Mouse (Mus musculus): ENCODE measurements at regions not wholly inside any gene's neighbourhood (a gene's known extent, or its start where the extent isn't known, plus 50 kb on each side); places are given as distances from the start of the nearest gene placed in this dataset.
A peak's percentile ranks its signal among the peaks of the same experiment; 100 is the strongest.

DNA sequence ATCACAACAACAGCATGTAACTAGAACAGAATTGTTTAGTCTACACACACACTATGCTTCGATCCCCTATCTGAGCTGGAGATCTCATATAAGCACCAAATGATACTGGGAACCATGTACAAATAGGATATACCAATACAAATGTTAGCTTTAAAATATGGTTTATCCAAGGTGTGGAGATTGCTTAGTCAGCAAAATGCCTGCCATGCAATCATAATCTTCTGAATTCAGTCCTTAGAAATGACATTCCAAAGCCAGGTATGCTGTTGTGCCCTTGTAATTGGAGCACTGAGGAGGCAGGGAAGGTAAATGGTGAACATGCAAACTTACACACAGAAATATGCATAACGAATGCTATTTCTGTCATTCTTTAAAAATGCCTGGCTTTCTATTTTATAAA, 54.0 kb upstream of the Thsd7b start:
- no peak overlapping the region for H3K4me2 ChIP-seq (ENCODE audit: low read length)
- H3K27ac ChIP-seq (ENCODE audit: low read length), result no peak overlapping the region
- no peak overlapping the region for H3K4me3 ChIP-seq (ENCODE audit: low read depth, low read length)
- ATAC-seq, result no peak
- H3K4me1 ChIP-seq (ENCODE audit: control insufficient read depth, insufficient read depth, low read length), result no peaks in the 10 kb centered on the region
- no peaks in the 10 kb centered on the region for H3K36me3 ChIP-seq (ENCODE audit: control insufficient read depth, insufficient read depth, low read length)
- 91% methylated on average over 2 of the region's 2 CpGs for WGBS
- H3K9ac ChIP-seq (ENCODE audit: low read depth, low read length), result no peak overlapping the region
- H3K9me3 ChIP-seq (replicated peaks; ENCODE audit: control insufficient read depth, low read length, poor library complexity, severe bottlenecking), result no peaks in the 10 kb centered on the region
- H3K27me3 ChIP-seq (ENCODE audit: control insufficient read depth, insufficient read depth, low read depth, low read length), result no peaks in the 10 kb centered on the region

DNA sequence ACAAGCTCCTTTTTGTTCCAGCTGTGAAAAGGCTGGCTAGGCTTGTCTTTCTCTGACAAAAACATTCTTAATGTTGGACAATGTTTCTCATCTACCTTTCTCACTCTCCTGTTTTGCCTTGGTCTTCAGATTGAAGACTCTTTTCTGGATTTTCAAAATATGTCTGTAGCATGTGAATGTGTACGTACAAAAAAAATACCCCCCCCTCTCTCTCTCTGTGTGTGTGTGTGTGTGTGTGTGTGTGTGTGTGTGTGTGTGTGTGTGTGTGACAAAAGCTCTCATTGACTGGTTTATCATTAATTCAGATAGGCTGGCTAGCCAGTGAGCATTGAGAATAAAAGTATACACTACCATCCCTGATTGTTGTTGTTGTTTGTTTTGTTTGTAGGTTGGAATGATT, 64.3 kb upstream of the Thsd7b start:
- Histone ChIP-seq H3K9me3 (replicated peaks; ENCODE audit: control insufficient read depth, low read length, poor library complexity, severe bottlenecking) (no peaks in the 10 kb centered on the region), H3K4me3 (ENCODE audit: low read depth, low read length) (no peak overlapping the region), H3K4me2 (ENCODE audit: low read length) (no peak overlapping the region), H3K27me3 (ENCODE audit: control insufficient read depth, insufficient read depth, low read depth, low read length) (no peaks in the 10 kb centered on the region), H3K4me1 (ENCODE audit: control insufficient read depth, insufficient read depth, low read length) (peaks cover 9% of the 10 kb centered on the region), H3K9ac (ENCODE audit: low read depth, low read length) (peak overlapping the region; percentile 11; the same call in 1 of the 2 replicates), H3K27ac (ENCODE audit: low read length) (peak overlapping the region; percentile 68), H3K36me3 (ENCODE audit: control insufficient read depth, insufficient read depth, low read length) (no peaks in the 10 kb centered on the region)
- WGBS, result 7% methylated on average over 1 of the region's 1 CpGs
- no peak for ATAC-seq

DNA sequence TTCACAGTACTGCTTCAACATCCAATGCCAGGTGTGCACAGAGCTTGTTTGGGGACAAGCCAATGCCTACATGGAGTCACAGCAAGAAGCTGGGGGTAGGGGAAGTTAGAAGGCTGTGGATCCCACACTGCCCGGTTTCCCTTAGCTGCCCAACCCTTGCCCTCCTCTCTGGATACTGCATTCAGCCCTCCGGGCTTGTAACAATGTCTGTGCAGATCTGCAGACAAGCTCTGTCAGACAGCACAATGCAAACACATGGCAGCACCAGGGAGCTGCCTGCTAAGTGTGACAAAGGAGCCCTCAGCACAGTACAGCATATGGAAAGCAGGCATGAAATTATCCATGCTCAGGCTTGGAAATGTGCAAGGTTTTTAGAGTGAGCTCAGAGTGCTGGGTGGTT, 64.7 kb upstream of the Thsd7b start:
- H3K4me2 ChIP-seq (ENCODE audit: low read length), result no peak overlapping the region
- peak overlapping the region; percentile 68 for H3K27ac ChIP-seq (ENCODE audit: low read length)
- H3K9ac ChIP-seq (ENCODE audit: low read depth, low read length), result peak overlapping the region; percentile 11; the same call in 1 of the 2 replicates
- ATAC-seq, result peak; percentile 96
- 0% methylated on average over 2 of the region's 2 CpGs for whole genome bisulfite sequencing
- H3K27me3 ChIP-seq (ENCODE audit: control insufficient read depth, insufficient read depth, low read depth, low read length), result no peaks in the 10 kb centered on the region
- H3K36me3 ChIP-seq (ENCODE audit: control insufficient read depth, insufficient read depth, low read length), result no peaks in the 10 kb centered on the region
- H3K4me1 ChIP-seq (ENCODE audit: control insufficient read depth, insufficient read depth, low read length), result peaks cover 9% of the 10 kb centered on the region
- no peaks in the 10 kb centered on the region for H3K9me3 ChIP-seq (replicated peaks; ENCODE audit: control insufficient read depth, low read length, poor library complexity, severe bottlenecking)
- no peak overlapping the region for H3K4me3 ChIP-seq (ENCODE audit: low read depth, low read length)

DNA sequence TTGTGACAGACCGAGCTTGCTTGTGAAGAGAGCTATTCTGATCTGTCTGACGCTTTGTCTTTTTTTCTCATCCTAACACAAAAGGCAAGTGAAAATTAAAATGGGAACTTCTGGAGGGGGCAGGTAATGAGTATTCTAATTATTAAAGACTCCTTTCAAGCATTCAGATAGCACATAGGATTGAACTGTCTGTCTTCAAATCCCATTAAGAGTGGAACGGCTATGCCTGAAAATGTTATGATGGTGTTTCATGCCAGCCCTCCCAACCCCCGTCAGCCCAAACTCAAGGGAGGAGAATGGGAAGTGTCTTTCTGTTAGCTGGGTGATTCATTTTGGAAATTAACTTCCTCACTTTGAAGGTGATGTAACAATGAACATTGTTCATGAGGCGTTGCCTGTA, 65.4 kb upstream of the Thsd7b start:
- Histone ChIP-seq H3K4me3 (ENCODE audit: low read depth, low read length) (no peak overlapping the region), H3K9ac (ENCODE audit: low read depth, low read length) (no peak overlapping the region), H3K27me3 (ENCODE audit: control insufficient read depth, insufficient read depth, low read depth, low read length) (no peaks in the 10 kb centered on the region), H3K27ac (ENCODE audit: low read length) (no peak overlapping the region; the same call in 1 of the 2 replicates), H3K4me1 (ENCODE audit: control insufficient read depth, insufficient read depth, low read length) (peaks cover 9% of the 10 kb centered on the region), H3K9me3 (replicated peaks; ENCODE audit: control insufficient read depth, low read length, poor library complexity, severe bottlenecking) (no peaks in the 10 kb centered on the region), H3K36me3 (ENCODE audit: control insufficient read depth, insufficient read depth, low read length) (no peaks in the 10 kb centered on the region), H3K4me2 (ENCODE audit: low read length) (no peak overlapping the region)
- 0 out of 2 replicates have a peak, but pooled peaks have one; percentile 49 for ATAC-seq
- 36% methylated on average over 5 of the region's 5 CpGs for WGBS

DNA sequence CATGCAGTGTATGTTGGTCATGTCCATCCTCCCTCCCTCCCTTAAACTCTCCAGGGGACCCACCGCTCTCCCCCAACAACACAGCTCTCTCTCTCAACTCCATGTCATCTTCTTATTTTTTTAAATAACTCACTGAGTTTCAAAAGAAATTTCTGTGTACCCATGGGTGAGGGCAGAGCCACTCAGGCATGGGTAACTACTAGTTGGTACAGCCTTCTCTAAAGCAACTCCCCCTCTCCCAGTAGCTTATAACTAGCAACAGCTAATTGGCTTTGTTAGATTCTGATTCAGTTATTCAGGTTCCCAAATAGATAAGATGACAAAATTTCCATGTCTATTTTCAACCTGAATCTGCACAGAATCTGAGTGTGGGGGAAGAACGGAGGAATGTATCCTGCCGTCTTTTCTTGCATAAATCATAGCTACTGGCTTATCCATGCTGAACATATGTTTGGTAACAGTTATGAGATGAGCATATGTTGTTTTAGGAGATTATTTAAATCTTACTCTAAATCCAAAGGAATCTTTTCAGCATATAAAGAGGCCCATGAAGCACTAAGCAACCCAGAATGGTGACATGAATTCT, 92.8 kb upstream of the Thsd7b start:
- no peak overlapping the region for H3K9ac ChIP-seq (ENCODE audit: low read depth, low read length)
- H3K27ac ChIP-seq (ENCODE audit: low read length), result no peak overlapping the region
- no peaks in the 10 kb centered on the region for H3K27me3 ChIP-seq (ENCODE audit: control insufficient read depth, insufficient read depth, low read depth, low read length)
- H3K4me1 ChIP-seq (ENCODE audit: control insufficient read depth, insufficient read depth, low read length), result no peaks in the 10 kb centered on the region
- H3K36me3 ChIP-seq (ENCODE audit: control insufficient read depth, insufficient read depth, low read length), result no peaks in the 10 kb centered on the region
- H3K4me2 ChIP-seq (ENCODE audit: low read length), result no peak overlapping the region
- H3K9me3 ChIP-seq (replicated peaks; ENCODE audit: control insufficient read depth, low read length, poor library complexity, severe bottlenecking), result no peaks in the 10 kb centered on the region
- ATAC-seq, result no peak
- no peak overlapping the region for H3K4me3 ChIP-seq (ENCODE audit: low read depth, low read length)
- 75% methylated on average over 3 of the region's 3 CpGs for WGBS

DNA sequence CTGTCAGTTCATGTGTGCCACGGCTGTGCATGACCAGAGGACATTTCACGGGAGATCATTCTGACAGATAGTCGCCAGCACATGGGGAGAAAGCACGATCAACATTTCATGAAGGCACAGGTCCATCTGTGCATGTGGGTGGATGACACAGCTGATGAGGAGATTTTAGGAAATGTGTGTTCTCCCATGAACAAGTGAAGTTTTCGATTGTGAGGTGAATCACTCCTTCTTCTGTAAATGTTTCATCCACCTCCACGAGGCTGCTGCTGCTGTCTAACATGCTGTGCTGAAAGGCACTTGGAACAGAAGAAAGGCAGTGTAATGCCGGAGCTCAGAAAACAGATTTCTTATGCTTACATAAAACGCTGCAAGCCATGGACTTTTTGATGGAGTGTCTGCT, 103.2 kb upstream of the Thsd7b start:
- H3K27me3 ChIP-seq (ENCODE audit: control insufficient read depth, insufficient read depth, low read depth, low read length), result no peaks in the 10 kb centered on the region
- no peak overlapping the region for H3K4me2 ChIP-seq (ENCODE audit: low read length)
- H3K4me3 ChIP-seq (ENCODE audit: low read depth, low read length), result no peak overlapping the region
- 81% methylated on average over 8 of the region's 8 CpGs for WGBS
- no peak overlapping the region for H3K27ac ChIP-seq (ENCODE audit: low read length)
- no peak overlapping the region for H3K9ac ChIP-seq (ENCODE audit: low read depth, low read length)
- H3K36me3 ChIP-seq (ENCODE audit: control insufficient read depth, insufficient read depth, low read length), result no peaks in the 10 kb centered on the region
- ATAC-seq, result no peak
- no peaks in the 10 kb centered on the region for H3K9me3 ChIP-seq (replicated peaks; ENCODE audit: control insufficient read depth, low read length, poor library complexity, severe bottlenecking)
- no peaks in the 10 kb centered on the region for H3K4me1 ChIP-seq (ENCODE audit: control insufficient read depth, insufficient read depth, low read length)

DNA sequence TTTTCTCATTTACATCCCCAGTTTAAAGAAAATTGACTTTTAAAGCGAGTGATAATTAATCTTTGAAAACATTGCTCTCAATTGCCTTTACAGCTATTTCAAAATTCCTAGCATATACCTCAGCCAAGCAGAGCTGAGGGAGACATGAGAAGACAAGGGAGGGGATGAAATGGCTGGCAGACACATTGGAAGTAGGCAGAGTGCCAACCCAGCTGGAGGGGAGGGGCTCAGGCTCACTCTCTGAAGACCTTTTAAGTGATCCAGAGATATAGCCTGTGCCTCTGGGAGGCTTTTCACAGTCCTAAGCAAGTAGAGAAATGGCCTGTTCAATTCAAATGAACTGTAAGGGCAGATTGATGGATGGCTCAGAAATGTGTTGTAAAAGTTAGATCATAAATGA, 122.5 kb upstream of the Thsd7b start:
- Histone ChIP-seq H3K9me3 (replicated peaks; ENCODE audit: control insufficient read depth, low read length, poor library complexity, severe bottlenecking) (no peaks in the 10 kb centered on the region), H3K27me3 (ENCODE audit: control insufficient read depth, insufficient read depth, low read depth, low read length) (no peaks in the 10 kb centered on the region), H3K27ac (ENCODE audit: low read length) (no peak overlapping the region), H3K4me1 (ENCODE audit: control insufficient read depth, insufficient read depth, low read length) (no peaks in the 10 kb centered on the region), H3K4me2 (ENCODE audit: low read length) (no peak overlapping the region), H3K4me3 (ENCODE audit: low read depth, low read length) (no peak overlapping the region), H3K9ac (ENCODE audit: low read depth, low read length) (no peak overlapping the region), H3K36me3 (ENCODE audit: control insufficient read depth, insufficient read depth, low read length) (no peaks in the 10 kb centered on the region)
- no peak for ATAC-seq
- WGBS, result 58% methylated on average over 1 of the region's 1 CpGs

DNA sequence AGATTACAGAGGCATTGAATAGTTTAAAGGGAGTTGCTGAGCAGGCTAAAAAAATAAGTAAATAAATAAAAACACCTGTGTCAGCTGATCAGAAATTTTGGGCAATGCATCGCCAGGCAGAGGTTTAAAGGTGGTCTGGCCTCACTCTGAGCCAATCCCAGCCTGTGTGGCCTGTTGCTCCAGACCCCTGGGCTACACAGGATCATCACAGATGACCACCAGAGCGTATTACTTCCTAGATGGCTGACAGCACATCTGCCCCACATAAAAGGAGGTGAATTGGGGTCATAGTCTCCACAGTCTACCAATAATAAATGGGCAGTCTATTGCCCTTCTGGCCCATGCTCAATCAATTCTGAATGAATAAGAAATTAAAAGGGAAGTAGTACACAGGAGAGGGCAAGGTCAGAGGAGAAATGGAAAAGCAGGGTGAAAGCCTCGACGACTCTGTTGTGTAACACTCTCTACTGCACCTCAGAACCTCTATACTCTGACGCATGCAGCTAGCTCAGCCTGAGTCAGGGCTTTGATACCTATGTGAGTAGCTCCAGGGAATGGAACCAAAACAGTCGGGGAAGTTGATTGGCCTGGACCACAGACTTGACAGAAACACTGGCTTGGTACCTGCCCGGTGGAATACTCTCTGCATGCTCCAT, 124.2 kb upstream of the Thsd7b start:
- no peaks in the 10 kb centered on the region for H3K4me1 ChIP-seq (ENCODE audit: control insufficient read depth, insufficient read depth, low read length)
- H3K4me2 ChIP-seq (ENCODE audit: low read length), result no peak overlapping the region
- H3K27me3 ChIP-seq (ENCODE audit: control insufficient read depth, insufficient read depth, low read depth, low read length), result no peaks in the 10 kb centered on the region
- no peak overlapping the region for H3K9ac ChIP-seq (ENCODE audit: low read depth, low read length)
- H3K36me3 ChIP-seq (ENCODE audit: control insufficient read depth, insufficient read depth, low read length), result no peaks in the 10 kb centered on the region
- no peak overlapping the region for H3K4me3 ChIP-seq (ENCODE audit: low read depth, low read length)
- no peak for ATAC-seq
- WGBS, result 73% methylated on average over 7 of the region's 7 CpGs
- no peaks in the 10 kb centered on the region for H3K9me3 ChIP-seq (replicated peaks; ENCODE audit: control insufficient read depth, low read length, poor library complexity, severe bottlenecking)
- no peak overlapping the region for H3K27ac ChIP-seq (ENCODE audit: low read length)

DNA sequence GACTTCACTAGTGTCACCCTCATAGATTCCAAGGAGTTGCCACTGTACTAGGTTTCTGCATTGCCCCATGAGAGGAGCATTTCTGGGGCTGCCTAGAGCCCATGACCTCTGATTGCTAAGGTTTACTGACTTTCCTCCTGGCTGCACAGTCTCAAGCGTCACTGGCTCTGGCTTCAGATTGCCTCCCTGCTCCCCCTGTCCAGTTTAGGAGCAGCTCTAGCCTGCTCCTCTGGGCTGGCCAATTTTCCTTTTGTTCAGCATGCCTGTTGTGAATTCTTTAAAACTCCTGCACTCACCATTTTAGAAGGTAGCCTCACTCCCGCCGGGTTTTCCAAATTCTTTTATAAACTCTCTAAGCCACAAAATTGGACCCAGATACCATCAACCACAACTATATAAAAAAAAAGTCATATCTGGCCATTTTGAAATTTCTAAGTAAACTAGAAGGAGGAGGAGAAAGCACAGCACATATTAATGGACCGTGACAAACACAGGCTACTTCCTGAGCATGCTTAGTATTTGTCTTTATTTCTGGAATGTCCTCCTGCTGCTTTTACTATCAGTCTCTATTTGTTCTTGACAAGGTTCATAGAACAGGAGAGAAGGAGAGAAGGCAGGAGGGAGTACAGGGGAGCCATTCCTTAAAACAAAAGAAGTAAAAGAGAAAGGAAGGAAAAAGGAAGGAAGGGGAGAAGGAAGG, 126.6 kb upstream of the Thsd7b start:
- Histone ChIP-seq H3K4me2 (ENCODE audit: low read length) (no peak overlapping the region), H3K36me3 (ENCODE audit: control insufficient read depth, insufficient read depth, low read length) (no peaks in the 10 kb centered on the region), H3K9me3 (replicated peaks; ENCODE audit: control insufficient read depth, low read length, poor library complexity, severe bottlenecking) (no peaks in the 10 kb centered on the region), H3K4me3 (ENCODE audit: low read depth, low read length) (no peak overlapping the region), H3K4me1 (ENCODE audit: control insufficient read depth, insufficient read depth, low read length) (no peaks in the 10 kb centered on the region), H3K9ac (ENCODE audit: low read depth, low read length) (no peak overlapping the region), H3K27me3 (ENCODE audit: control insufficient read depth, insufficient read depth, low read depth, low read length) (no peaks in the 10 kb centered on the region), H3K27ac (ENCODE audit: low read length) (no peak overlapping the region)
- WGBS, result 62% methylated on average over 4 of the region's 4 CpGs
- no peak for ATAC-seq

Data from midbrain, embryonic 16.5 days (tissue).